Mouse (Mus musculus): ENCODE data around the gene Gm28360.
"Not testable (repeated sequence)": the region's sequence is repeated elsewhere in the genome, so short reads cannot be mapped to it uniquely, and the experiment has no call there.

Gm28360 gene
- long read RNA-seq, experiment 1 = 0 reads
- long read RNA-seq, experiment 2 = 0 reads

DNA sequence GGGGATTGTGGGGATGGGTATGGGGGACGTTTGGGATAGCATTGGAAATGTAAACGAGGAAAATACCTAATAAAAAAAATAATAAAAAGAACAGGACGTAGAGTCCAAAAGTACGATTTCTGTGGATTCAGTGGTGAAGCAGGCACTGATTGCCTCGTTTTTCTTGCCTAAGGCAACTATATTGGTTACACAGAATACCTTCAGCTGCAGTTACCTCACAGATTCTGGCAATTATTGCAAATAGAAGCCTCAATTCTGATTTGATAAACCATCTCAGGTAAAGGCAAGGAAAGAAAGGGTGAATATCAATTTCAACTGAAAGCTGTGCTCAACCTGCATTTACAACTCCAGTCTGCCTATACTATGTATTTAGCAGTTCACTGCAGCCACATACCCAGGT, at the start of gene Gm28360:
Gene Gm28360 (plus strand): TSS at position 301 of the 400 bp plus-strand sequence.
- intact Hi-C loops (cut with DNase I) = not testable (repeated sequence)

GRCm38 (mm10) chr1:117780833-117781232, 49.0 kb upstream of the Gm28360 start, which contains the start of gene B020011L13Rik:
B020011L13Rik (plus strand) TSS chr1:117781133.
- intact Hi-C loops (cut with DNase I) = not testable (repeated sequence)

- intact Hi-C loops (cut with DNase I) = not testable (repeated sequence)
Measured at GRCm38 (mm10) chr1:117816271-117816670, 13.6 kb upstream of the Gm28360 start.

GRCm38 (mm10) chr1:117851718-117852117, 21.8 kb downstream of the Gm28360 start:
- intact Hi-C loops (cut with DNase I) = not testable (repeated sequence)

Measured in adrenal gland (tissue).